Mouse (Mus musculus) bone marrow, adult 2 months (tissue): ENCODE measurements at regions not wholly inside any gene's neighbourhood (a gene's known extent, or its start where the extent isn't known, plus 50 kb on each side); places are given as distances from the start of the nearest gene placed in this dataset.

Experiments used
- CTCF ChIP-seq: fragments of 200-500 bp; IDR thresholded peaks from 2 replicates; pipeline ENCODE4 v1.5.1; 2011; ENCODE audit warnings: low read length, control low read depth; ENCODE audit not compliant: control insufficient read depth, insufficient read depth
- POLR2A ChIP-seq: fragments of 200-500 bp; IDR thresholded peaks from 2 replicates; pipeline ENCODE4 v1.6.1; 2011; ENCODE audit warnings: low read depth, mild to moderate bottlenecking, control low read depth, low read length, borderline replicate concordance; ENCODE audit not compliant: control insufficient read depth

DNA sequence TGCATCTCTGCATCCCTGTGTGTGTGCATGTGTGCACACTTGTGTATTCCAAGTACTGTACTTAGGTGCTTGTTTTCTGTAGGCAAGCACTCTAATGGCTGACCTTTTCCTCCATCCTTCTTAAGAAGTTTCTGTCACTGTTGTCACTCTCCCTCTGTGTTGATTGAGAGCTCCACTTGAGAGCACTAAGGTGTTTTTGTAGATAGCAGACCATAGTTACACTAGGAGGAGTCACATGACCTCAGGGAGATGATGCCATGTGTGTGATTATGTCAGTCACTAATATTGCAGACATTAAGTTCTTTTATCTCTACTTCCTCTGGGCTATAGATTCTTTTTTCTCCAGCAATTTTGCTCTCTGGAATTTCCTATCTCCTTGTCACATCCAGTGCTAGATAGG lies 225.9 kb upstream of the Ttc29 start:
- TF ChIP-seq POLR2A (no peak), CTCF (no peak)
